In the genomic region with DNA sequence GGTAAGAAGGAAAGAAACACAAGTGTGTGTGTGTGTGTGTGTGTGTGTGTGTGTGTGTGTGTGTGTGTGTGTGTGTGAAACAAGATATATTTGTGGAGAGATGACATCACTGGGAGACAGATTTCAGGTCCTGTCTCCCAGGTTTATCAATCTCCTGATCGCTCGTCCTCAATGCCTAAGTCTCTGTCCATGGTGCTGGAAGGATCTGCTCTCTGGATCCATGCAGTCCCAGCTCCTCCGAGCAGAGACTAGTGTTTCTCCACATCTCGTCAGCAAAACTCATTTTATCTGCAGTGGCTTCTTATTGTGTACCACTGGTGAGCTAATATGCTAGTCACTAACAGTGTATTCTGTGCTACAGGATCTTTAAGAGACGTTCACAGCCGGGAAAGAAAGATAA, we compare ENCODE assay signal across 10 mouse cellular contexts.
DNase-seq lines count a peak whose midpoint lies in the region; TF ChIP-seq lines count a peak whose summit lies in the region.
"Had no signal": no experiment of that assay in that cellular context is flagged by ENCODE, and none has a peak within 500 bp of the region (broad histone marks: within the 10 kb centered on the region; RNA-seq: fewer than 3 reads in every experiment).

No protein-coding gene starts in this region.

- in situ Hi-C loops in CH12.LX (cut with MboI; ENCODE audit: low pct_ligation_motif_present, low pct_unique_long_range_greater_than_20kb, low sequenced_read_pairs), result no loop called here

- no peaks in the 10 kb centered on the region for H3K27me3 ChIP-seq in CH12.LX (replicated peaks)
- H3K27me3 ChIP-seq: embryonic facial prominence, embryonic 15.5 days; limb, embryonic 12.5 days had no signal

- DNase-seq in kidney, postnatal 36 days, result peak; percentile 4 to 45
- no peak for DNase-seq in kidney, adult 8-10 months
- DNase-seq in CH12.LX (ENCODE audit: extremely low read depth) (peak; percentile 7), NIH3T3 (ENCODE audit: low read depth) (peak; percentile 78)
- DNase-seq in forelimb bud, embryonic 11.5 days (ENCODE audit: low read depth, low spot score), result peak; percentile 53
- no peak for DNase-seq in right cerebral cortex, postnatal 10 days (ENCODE audit: low spot score in 2 of 2)
- DNase-seq in B cell, adult 2 months, result no peak

- no peak overlapping the region for H3K9ac ChIP-seq in CH12.LX (ENCODE audit: insufficient read depth, low read depth)
- H3K9ac ChIP-seq: embryonic facial prominence, embryonic 15.5 days; limb, embryonic 12.5 days had no signal

- H3K4me1 ChIP-seq in CH12.LX (ENCODE audit: control insufficient read depth in 1 of 2, insufficient read depth in 2 of 2), result no peaks in the 10 kb centered on the region
- H3K4me1 ChIP-seq: embryonic facial prominence, embryonic 15.5 days; limb, embryonic 12.5 days had no signal

- peaks cover 3% of the 10 kb centered on the region for H3K9me3 ChIP-seq in CH12.LX (replicated peaks; ENCODE audit: low read length)
- H3K9me3 ChIP-seq: embryonic facial prominence, embryonic 15.5 days; limb, embryonic 12.5 days had no signal

- no peak for TF ChIP-seq EP300 in CH12.LX (IDR thresholded peaks at IDR 0.05; ENCODE audit: low read length)

- no peak overlapping the region for H3K4me3 ChIP-seq in CH12.LX (replicated peaks in 1 of 3; ENCODE audit: low read depth in 2 of 3, low read length in 2 of 3, poor library complexity in 1 of 3)
- H3K4me3 ChIP-seq: embryonic facial prominence, embryonic 15.5 days; limb, embryonic 12.5 days had no signal

- H3K36me3 ChIP-seq in CH12.LX (replicated peaks in 1 of 2; ENCODE audit: control insufficient read depth in 1 of 2, insufficient read depth in 1 of 2, low read length in 1 of 2), result no peaks in the 10 kb centered on the region
- H3K36me3 ChIP-seq: embryonic facial prominence, embryonic 15.5 days; limb, embryonic 12.5 days had no signal

- no peak for TF ChIP-seq RAD21 in CH12.LX (IDR thresholded peaks at IDR 0.05; ENCODE audit: low read depth, low read length)

- TF ChIP-seq CTCF in CH12.LX (conservative IDR thresholded peaks at IDR 0.05 in 1 of 2, IDR thresholded peaks at IDR 0.05 in 1 of 2; ENCODE audit: low read depth in 2 of 2, low read length in 2 of 2), result no peak

- H3K79me2 ChIP-seq in CH12.LX (replicated peaks; ENCODE audit: control insufficient read depth, extremely low read depth, insufficient read depth, poor library complexity, severe bottlenecking), result no peaks in the 10 kb centered on the region

- H3K4me2 ChIP-seq in CH12.LX (ENCODE audit: insufficient read depth, low read depth, poor library complexity, severe bottlenecking), result no peak overlapping the region
- H3K4me2 ChIP-seq: embryonic facial prominence, embryonic 15.5 days; limb, embryonic 12.5 days; midbrain, embryonic 11.5 days had no signal

- no peak for TF ChIP-seq POLR2A in CH12.LX (IDR thresholded peaks at IDR 0.05; ENCODE audit: low read depth, low read length)

- dilution Hi-C loops in CH12.LX (cut with MboI; ENCODE audit: extremely low pct_ligation_motif_present, extremely low pct_unique_long_range_greater_than_20kb, low sequenced_read_pairs), result no loop called here

- no peak overlapping the region for H3K27ac ChIP-seq in CH12.LX (ENCODE audit: insufficient read depth, low read depth)
- H3K27ac ChIP-seq: embryonic facial prominence, embryonic 15.5 days; limb, embryonic 12.5 days had no signal

TF ChIP-seq in CH12.LX, 34 proteins besides CTCF, POLR2A, EP300 and RAD21:
- no peak for TF ChIP-seq SIN3A (IDR thresholded peaks at IDR 0.05; ENCODE audit: low read length)
- TF ChIP-seq TBP (conservative IDR thresholded peaks at IDR 0.05; ENCODE audit: low read depth, low read length), result no peak
- TF ChIP-seq TCF12 (IDR thresholded peaks at IDR 0.05; ENCODE audit: low read depth, low read length), result no peak
TF ChIP-seq in CH12.LX: peak in this region for 0.

Comparison
In these comparisons a context has a peak if more than half of its experiments do, and no peak if none do; other contexts are left out.
1. DNase-seq: peak in kidney, postnatal 36 days (2 of 2), CH12.LX (single experiment), NIH3T3 (single experiment) and forelimb bud, embryonic 11.5 days (single experiment); none in kidney, adult 8-10 months (0 of 2), right cerebral cortex, postnatal 10 days (0 of 2) and B cell, adult 2 months (0 of 2).